Mouse (Mus musculus): ENCODE results near the gene Arl1.
"Not testable (repeated sequence)": the region's sequence is repeated elsewhere in the genome, so short reads cannot be mapped to it uniquely, and the experiment has no call there.

Arl1 gene

GRCm38 (mm10) chr10:88765431-88766142 is 34.9 kb downstream of the Arl1 start:
- no peak for DNase-seq

- DNase-seq, result no peak
These were observed 38.3 kb downstream of the Arl1 start for GRCm38 (mm10) chr10:88768961-88769360.

GRCm38 (mm10) chr10:88769676-88770075 is 39.0 kb downstream of the Arl1 start:
- no peak for DNase-seq

- DNase-seq, result not testable (repeated sequence)
These were observed 42.3 kb downstream of the Arl1 start for GRCm38 (mm10) chr10:88772965-88773364.

GRCm38 (mm10) chr10:88776206-88776605 is 45.5 kb downstream of the Arl1 start:
- DNase-seq, result no peak

- no peak for DNase-seq
These were observed 50.1 kb downstream of the Arl1 start for GRCm38 (mm10) chr10:88780716-88781115.

GRCm38 (mm10) chr10:88783135-88783534 is 52.5 kb downstream of the Arl1 start:
- DNase-seq, result not testable (repeated sequence)

- no peak for DNase-seq
These were observed 53.3 kb downstream of the Arl1 start for GRCm38 (mm10) chr10:88783941-88784340.

- no peak for DNase-seq
These were observed 53.9 kb downstream of the Arl1 start for GRCm38 (mm10) chr10:88784513-88784931.

- DNase-seq, result no peak
These were observed 63.0 kb downstream of the Arl1 start for GRCm38 (mm10) chr10:88793671-88794070.
